Mouse (Mus musculus): ENCODE data around the gene Fetub.

The Fetub gene

GRCm38 (mm10) chr16:22967383-22968030 is 49.4 kb downstream of the Fetub start:
- no peak for DNase-seq (ENCODE audit: low read depth)

Measured in naive thymus-derived CD4-positive, alpha-beta T cell, adult 2 months (primary cell).